Mouse (Mus musculus): Measurements from ENCODE around the gene Sap30bp.
A peak's percentile ranks its signal among the peaks of the same experiment; 100 is the strongest.

The Sap30bp gene

DNA sequence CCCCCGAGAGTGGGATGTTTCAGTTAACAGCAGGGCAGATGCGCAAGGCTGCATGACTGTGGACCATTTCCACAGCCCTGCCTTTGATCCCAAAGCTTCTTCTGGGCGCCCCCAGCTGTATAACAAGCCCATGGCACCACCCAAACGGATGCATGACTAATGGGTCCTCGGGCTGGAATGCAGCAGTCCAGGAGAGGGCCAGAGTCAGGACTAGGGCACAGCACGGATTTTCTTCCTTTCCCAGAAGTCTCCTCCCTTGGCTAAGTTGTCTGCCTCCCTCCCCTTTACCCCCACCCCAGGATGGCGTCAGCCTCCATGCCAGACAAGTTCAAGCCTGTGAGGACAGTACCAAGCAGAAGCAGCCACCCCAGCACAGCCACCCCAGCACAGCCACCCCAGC is 24.9 kb downstream of the Sap30bp start:
- no peak for DNase-seq (ENCODE audit: low spot score)

DNA sequence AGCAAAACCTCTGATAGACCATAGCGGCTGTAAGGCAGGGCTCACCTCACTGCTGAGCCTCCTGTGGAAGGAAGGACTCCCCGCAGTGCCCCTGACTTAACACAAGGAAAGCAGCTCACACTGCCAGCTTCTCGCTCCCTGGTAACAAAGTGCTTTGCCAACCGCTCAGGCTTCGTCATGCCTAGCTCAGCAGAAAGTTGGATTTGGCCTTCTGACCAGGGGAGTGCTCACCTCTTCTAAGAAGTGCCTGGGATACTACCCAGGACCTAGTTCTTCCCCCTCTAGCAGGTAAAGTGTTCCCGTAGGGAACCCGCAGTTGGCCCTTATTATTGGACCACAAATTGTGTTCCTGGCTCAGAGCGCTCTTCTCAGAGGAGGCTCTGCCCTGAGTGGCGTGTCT is 25.9 kb downstream of the Sap30bp start:
- DNase-seq (ENCODE audit: low spot score): no peak

DNA sequence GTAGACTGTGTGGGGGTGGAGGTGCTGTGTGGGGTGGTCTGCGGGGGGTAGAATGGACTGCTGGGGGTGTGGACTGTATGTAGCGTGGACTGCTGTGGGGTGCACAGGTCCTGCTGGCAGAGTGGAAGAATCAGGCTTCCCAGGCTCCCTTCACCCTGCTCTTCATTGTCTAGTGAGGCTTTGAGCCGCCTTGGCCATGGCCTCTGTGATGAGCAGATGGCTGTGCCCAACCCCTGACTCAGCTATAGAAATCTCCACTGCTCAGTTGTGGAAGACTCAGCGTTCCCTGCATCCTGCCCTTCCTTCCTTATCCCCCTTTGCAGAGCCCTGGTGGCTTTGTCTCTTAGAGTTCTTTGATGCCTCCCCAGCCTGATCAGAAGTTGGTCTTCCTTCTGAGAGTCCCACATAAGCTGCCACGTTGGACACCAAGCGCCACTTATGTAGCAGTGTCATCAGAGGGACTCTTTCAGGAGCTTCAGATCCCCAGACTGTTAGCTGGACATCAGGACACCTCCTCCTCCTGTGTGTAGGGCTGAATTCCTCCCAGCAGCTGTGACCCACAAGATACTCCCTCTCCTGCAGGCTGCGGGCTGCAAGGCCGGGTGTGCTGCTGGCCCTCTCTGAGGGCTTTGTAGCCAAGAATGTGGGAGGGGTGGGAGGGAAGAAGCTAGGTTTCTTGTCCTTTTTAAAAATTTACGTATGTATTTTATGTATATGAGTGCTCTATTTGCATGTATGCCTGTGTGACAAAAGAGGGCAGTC is 29.8 kb downstream of the Sap30bp start:
- no peak for DNase-seq (ENCODE audit: low spot score)

DNA sequence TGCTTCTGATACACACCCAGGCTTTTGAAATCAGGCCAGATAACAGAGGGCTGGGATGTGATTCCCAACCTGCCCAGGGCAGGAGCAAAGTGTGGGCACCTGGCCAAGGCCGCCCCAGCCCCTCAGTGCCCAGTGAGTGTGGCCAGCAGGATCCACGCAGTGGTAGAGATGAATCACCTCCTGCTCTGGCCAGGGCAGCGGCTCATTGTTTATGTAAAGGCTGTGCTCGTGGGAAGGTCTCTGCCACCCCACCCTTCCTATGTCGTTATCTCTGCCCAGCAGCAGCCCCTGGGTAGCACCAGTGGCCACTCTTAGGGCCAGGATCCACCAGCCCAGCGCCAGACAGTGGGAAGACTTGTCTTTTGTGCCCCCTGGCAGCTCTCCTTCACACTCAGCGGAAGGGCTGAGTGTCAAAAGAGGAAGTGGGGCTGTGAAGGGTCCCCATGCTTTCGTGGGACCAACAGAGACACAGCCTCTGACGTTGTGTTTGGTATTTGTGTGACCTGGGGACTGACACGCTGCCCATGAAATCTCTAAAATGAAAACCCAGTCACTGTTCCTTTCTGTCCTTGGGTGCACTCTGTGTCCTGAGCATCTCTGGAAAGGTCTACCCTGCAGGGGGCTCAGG is 32.0 kb downstream of the Sap30bp start:
- peak; percentile 65 for DNase-seq (ENCODE audit: low spot score)

DNA sequence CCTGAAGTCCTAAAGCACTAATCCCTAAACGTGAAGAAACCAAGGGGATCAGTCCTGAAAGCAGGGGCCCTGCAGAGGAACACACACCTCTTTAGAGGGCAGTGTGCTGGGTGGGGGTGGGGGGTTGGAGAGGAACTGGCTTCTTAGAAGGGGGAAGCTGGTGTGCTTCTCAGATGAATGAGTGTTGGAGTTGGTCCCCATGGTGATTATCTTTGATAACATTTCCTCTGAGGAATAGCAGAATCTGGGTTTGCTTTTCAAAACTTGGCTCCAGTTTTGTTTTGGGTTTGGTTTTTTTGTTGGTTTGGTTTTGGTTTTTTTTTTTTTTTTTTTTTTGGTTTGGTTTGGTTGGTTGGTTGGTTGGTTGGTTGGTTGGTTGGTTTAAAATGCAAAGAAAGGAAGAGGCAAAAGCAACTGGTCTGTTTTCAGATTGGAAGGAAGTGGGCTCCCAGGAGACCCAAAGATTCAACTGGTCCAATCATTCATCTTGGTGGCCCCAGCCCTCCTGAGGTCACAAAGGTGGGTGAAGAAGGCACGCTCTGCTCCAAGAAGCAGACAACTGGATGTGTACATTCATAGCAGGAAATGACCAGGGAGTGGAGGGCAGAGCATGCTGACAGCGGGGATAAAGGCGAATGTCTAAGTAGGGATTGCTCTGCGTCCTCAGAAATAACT is 35.8 kb downstream of the Sap30bp start:
- no peak for DNase-seq (ENCODE audit: low spot score)

DNA sequence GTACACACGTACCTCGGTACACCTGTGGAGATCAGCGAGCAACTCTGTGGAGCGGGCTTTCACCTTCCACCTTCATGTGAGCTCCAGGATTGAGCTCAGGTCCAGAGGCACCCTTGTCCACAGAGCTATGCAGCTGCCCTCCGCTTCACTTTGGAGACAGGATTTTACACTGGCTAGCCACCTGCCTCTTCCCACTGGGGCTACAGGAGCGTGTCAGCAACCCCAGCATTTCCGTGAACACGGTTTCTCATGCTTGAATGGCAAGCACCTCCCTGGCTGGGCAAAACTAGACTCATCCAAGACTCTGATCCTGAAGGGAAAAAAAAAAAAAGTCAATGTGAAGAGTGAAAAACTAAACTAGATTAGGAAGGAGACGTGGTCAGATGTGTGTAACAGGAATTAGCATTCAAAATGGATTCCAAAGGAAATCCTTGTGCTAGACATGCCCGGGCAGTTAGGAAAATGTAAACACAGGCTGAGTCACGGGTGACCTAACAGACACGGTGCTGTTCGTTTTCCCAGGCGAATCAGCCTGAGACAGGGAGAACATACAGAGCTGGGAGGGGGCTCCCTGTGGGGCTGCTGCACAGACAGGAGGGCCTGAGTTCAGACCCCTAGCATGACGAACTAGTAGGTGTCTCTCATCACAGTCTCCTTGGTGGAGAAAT is 37.1 kb downstream of the Sap30bp start:
- DNase-seq (ENCODE audit: low spot score): no peak

DNA sequence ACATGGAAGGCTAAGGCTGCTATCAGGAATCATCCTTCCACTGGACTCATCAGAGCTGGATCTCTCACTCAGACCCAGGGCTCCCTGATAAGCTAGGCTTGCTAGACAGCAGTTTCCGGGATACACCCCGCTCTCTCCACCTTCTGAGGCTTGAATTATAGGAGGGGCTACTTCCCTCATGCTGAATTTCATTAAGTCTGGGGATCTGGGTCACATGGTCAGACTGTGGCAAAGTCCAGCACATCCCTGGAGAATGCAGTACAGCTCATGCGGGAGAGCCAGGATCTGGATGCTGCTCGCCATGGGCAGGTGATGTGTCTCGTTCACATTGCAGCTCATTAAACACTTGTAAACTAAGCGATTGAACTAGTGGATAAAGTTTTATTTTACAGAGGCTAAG is 37.9 kb downstream of the Sap30bp start:
- DNase-seq (ENCODE audit: low spot score): no peak

DNA sequence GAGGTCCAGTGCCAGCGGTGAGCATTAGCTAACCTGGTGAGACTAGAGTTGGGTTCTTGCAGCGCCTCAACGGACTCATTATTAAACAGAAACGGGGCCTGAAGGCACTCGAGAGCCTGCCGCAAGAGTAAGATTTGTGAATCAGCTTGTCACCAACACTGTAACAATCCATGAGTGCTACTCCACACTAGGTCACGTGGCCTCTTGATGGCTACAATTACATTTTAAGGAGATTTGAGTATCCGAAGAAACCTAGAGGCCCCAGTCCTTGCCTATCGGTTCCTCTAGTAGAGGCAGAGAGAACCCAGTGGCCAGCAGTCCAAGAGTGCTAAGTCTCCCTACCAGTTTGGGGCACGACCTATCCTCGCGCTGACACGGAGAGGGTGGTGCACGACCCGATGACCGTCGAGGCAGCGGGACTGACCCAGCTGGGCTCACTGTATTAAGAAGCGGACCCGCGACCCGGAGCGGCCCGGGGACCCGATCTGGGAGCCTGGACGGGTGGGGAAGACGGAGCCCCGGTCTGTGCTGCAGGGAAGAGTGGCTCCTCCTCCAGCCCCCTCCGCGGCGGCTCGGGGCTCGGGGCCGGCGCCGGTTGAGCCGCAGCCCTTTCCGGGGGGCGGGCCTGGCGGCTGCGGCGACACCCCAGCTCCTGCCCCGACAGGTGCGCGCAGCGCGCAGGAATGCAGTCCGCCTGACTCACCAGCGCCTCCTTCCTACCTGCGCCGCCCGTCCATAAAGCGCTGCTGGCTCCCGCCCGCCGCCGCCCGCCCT is 41.4 kb downstream of the Sap30bp start, which contains the start of gene Itgb4:
Itgb4 (plus strand) TSS at position 401 of the 774 bp plus-strand sequence.
- no peak for DNase-seq (ENCODE audit: low spot score)

DNA sequence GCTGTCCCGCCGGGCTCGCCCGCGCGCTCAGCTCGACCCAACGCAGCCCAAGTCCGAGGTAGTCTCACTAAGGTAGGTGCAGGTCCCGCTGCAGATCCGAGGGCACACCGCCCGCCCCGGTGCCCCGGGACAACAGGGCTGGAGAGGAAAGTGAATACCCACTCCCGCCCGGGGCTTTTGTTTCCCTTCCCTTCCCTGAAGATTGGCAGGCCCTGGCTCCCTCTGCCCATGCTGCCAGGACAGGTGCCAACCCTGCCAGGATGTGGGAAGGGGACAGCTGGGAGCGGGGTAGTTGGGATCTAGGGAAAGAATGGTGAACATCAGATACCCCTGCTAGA is 42.0 kb downstream of the Sap30bp start:
- no peak for DNase-seq (ENCODE audit: low spot score)

DNA sequence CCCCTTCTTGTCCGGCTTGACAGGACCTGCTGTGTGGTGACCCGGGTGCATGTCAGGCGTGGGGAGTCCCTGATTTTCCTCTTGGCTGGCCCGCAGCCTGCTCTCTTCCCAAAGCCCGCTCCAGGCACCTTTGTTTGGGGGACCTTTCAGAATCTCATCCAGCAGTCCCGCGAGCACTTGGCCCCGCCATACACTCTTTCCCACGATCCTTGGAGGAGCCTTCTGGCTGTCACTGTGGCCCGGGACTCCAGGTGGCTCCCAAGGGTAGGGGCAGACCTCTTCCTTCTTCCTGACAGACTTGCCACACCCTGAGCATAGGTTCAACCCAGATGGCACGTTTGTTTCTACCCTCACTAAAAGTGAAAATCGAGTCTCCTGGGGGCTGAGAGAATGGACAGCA is 42.5 kb downstream of the Sap30bp start:
- DNase-seq (ENCODE audit: low spot score): no peak

DNA sequence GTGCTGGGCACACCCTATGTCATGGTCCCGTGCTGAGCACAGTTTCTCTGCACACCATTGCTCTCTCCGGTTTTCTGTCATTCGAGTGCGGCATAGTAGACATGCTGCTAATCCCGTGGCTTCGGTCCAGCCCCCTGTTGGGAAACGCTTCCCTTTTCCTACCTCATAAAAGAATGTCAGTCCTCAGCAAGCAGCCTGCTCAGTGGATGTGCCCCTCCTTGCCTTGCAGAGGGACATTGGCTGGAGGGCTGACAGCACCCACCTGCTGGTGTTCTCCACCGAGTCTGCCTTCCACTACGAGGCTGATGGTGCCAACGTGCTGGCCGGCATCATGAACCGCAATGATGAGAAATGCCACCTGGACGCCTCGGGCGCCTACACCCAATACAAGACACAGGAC is 49.4 kb downstream of the Sap30bp start:
- DNase-seq (ENCODE audit: low spot score): no peak

DNA sequence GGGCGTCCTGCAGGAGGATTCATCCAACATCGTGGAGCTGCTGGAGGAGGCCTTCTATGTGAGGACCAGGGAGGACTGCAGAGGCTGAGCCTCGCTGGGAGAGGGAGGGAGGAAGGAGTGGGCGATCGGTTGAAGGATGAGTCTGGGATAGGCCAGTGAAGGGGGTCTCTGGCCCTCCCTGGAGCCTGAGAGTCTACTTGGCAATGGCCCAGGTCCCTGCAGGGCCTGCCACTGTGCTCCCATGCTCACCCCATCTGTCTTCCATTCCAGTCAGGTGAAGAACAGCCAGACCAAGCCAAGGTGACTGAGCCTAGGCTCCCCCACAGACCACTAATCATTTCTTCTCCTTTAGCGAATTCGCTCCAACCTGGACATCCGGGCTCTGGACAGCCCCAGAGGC is 50.2 kb downstream of the Sap30bp start:
- no peak for DNase-seq (ENCODE audit: low spot score)

DNA sequence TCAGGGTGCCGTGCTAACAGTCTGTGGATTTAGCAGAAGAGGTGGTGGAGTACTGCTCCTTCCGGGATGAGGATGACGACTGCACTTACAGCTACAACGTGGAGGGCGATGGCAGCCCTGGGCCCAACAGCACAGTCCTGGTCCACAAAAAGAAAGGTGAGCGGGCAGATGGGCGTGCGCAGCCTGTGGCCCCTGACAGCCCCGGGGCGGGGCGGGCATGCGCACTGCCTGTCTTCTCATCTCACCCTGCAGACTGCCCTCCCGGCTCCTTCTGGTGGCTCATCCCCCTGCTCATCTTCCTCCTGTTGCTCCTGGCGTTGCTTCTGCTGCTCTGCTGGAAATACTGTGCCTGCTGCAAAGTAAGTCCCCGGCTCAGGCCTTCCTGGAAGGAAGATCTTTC is 56.6 kb downstream of the Sap30bp start:
- no peak for DNase-seq (ENCODE audit: low spot score)

DNA sequence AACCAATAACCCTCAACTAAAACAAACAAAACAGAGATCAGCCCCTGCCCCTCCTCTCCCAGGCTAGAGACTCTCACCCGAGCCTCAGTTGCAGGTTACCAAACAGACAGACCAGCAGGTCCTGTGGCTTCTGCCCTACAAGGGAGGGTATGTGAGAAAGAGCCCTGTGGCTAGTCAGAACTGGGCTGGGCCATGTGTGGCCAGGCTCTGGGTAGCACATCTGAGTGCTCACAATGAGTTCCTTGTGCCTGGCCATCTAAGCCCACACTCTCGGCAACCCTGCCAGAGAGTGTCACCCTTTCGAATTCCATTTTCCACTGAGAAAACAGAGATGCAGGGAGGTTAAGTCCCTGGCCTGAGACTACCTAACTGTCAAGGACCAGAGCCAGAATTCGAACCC is 59.0 kb downstream of the Sap30bp start:
- no peak for DNase-seq (ENCODE audit: low spot score)

DNA sequence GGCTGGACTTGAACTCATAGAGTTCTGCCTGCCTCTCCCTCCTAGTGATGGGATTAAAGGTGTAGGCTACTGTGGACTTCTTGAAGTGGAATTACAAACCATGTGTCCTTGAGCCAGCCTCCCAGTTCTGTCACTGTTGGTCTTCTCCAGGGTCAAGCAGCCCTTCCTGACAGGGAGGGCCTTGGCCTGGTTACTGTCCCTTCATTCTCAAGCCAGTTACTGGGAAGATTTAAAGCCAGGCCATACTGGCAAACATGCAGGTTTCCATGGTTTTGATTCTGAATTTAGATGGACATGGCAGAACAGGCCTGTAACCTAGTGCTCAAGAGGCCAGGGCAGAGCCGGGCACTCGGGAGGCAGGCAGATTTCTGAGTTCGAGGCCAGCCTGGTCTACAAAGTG is 62.2 kb downstream of the Sap30bp start:
- DNase-seq (ENCODE audit: low spot score): no peak

DNA sequence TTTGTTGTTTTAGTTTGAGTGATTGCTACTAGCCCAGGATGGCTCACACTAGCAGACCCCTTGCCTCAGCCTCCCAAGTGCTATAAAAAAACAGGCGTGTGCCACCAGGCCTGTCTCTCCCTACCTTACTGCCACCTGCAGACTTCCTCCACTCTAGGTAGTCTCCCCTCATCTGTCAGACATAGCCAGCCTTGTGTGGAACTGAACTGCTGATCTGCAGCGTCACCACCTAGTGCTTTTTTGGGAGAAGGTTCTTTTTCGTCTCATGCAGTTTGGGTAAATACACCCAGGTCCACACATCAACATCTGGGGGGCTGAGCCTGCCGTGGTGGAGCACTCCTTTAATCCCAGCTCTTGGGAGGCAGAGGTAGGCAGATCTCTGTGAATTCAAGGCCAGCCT is 64.0 kb downstream of the Sap30bp start:
- DNase-seq (ENCODE audit: low spot score): no peak

DNA sequence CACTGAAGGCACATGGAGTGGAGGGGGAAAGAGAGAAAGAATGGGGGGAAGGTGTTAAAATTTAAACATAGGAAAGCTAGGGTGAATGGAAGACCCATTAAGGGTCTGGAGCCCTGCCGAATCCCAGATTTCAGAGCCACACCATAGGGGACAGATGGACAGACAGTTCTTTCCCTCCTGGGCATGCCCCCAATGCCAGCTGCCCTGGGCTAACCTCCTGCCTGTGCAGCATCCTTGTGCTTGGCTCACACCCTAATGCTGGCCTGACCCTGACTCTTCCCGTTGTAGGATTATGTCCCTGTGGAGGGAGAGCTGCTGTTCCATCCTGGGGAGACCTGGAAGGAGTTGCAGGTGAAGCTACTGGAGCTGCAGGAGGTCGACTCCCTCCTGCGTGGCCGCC is 64.6 kb downstream of the Sap30bp start:
- no peak for DNase-seq (ENCODE audit: low spot score)

DNA sequence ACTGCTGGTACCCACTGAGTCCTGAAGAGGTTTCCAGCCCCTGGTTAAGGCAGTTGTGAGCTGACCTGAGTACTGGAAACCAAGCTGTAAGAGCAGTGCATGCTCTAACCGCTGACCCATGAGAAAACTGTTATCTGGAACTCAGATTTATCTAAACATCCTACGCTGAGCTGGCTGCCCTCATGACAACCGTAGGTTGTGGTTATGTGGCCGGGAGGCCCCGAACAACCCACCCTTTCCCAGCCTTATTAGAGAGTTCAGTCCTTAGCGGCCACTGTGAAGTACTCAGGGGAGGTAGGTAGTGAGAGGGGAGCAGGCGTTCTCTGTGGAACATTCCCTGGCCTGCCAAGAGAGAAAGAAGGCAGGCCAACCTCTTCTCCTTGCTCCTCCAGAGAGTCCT is 65.9 kb downstream of the Sap30bp start:
- DNase-seq (ENCODE audit: low spot score): no peak

DNA sequence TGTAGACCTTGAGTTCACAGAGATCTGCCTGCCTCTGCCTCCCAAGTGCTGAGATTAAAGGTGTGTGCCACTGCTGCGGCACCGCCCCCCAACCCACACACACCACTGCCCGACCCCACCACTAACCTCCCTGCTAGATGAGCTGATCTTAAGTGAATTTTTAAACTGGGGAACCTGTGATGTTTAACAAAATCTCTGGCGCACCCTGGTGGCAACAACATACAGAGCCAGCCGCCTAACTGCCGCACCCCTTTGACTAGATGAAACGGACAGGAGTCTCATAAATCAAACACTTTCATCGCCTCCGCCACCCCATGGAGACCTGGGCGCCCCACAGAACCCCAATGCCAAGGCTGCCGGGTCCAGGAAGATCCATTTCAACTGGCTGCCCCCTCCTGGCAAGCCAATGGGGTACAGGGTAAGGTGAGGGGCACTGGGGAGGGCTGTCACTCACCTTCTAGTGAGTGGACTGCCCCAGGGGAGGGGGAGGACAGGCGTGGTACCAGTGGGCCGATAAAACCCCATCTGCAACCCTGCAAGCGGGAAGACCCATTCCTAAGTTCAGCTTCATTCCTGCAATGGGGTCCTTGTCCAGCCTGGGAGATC is 66.6 kb downstream of the Sap30bp start:
- DNase-seq (ENCODE audit: low spot score): peak; percentile 87

DNA sequence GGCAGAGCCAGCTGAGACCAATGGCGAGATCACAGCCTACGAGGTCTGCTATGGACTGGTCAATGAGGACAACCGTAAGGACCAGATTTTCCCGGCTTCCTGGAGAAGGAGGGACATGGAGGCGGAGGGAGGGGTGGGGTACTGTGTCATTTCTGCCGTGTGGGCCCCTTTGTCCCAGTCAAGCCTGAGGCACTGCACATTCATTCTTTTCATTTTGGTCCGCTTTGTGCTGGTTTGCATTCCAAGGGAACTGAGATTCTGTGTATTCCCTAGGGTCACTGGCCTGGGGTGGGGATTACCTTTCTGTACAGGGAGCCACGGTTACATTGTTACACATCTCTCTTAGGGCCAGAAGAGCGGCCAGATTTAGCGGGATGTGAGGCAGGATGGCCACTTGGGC is 67.5 kb downstream of the Sap30bp start:
- DNase-seq (ENCODE audit: low spot score): no peak

DNA sequence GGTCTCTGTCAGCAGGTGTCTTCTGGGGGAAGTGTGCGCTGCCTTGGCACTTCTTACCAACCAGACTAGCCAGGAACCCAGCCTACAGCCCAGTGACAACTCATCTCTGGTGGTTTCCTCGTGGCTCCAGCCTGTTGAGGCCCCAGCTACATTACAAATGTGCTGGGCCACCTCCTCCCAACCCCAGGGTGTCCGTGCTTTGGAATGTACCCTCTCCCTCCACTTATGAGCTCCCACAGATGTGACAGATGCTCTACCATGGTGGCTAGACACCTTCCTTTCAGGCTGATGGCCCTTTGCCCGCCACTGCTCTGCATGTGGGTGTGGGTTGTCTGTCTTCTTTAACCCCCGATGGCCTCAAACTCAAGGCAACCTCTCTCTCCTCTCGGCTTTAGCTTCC is 68.6 kb downstream of the Sap30bp start:
- no peak for DNase-seq (ENCODE audit: low spot score)

DNA sequence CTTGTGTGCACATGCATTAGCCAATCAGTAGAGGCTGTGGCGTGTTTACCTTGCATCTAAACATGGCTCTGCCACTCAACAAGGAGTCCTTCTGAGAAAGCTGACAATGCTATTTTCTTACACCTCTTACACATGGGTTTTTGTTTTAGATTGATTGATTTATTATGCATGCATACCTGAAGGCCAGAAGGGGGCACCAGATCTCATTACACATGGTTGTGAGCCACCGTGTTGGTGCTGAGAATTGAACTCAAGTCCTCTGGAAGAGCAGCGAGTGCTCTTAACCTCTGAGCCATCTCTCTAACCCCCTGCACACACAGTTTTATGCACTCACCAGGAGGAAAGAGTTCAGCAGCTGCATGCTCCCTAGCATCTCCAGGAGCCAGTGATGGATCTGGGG is 69.8 kb downstream of the Sap30bp start:
- DNase-seq (ENCODE audit: low spot score): no peak

All from testis, postnatal 10 days (tissue).